Comparison of ENCODE assay signal across 17 mouse cellular contexts in the genomic region with DNA sequence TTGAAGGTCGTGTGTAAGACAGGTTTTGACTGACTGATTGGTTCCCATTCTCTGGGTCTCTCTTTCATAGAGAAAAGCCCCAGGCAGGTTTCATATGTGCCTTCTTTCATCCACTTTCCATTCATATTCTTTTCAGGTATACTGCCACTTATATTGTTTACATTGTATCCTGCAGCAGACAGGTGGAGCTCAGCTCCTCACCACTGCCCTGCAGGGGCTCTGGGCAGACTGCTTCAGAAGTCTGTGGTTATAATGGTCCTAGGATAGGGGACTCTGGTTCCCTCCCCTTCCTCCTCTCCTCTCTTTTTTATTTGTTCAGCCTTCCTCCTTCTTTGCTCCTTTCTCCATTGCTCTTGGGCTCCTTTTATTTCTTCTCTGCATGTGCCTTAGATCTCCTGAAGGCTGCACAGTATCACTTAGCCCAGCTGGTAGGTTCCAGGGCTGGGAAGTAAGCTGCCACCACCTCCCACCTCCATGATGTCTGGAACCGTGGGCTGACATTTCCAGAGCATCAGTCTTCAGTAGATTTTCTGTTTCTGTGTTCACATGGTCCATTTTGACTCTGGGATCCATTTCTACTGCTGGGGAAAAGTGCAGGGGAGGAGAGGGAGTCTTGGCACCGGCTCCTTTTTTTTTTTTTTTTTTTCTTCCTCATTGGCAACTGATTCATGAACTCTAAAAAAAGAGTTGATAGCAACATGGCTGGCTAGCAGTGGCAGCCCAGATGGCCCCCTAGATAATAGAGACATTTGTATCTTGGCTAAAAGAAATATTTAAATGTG. TPM values are rescaled to one million over a fixed set of nuclear protein-coding genes. Genes with fewer than 3 reads are reported as not detected.
DNase-seq lines count a peak whose midpoint lies in the region; ATAC-seq lines count a peak whose summit lies in the region.
"Had no signal": no experiment of that assay in that cellular context is flagged by ENCODE, and none has a peak within 500 bp of the region (broad histone marks: within the 10 kb centered on the region; RNA-seq: fewer than 3 reads in every experiment).

No protein-coding gene starts in this region.

- H3K27ac ChIP-seq in embryonic facial prominence, embryonic 14.5 days (replicated peaks; ENCODE audit: low read depth, low read length), result no peak overlapping the region
- H3K27ac ChIP-seq in embryonic facial prominence, embryonic 10.5 days (replicated peaks), result no peak overlapping the region
- no peak overlapping the region for H3K27ac ChIP-seq in midbrain, embryonic 15.5 days
- H3K27ac ChIP-seq in midbrain, embryonic 13.5 days, result no peak overlapping the region
- H3K27ac ChIP-seq: embryonic facial prominence, embryonic 13.5 days; heart, embryonic 15.5 days; limb, embryonic 15.5 days had no signal

- H3K9ac ChIP-seq in embryonic facial prominence, embryonic 14.5 days (ENCODE audit: low read depth, low read length), result no peak overlapping the region
- no peak overlapping the region for H3K9ac ChIP-seq in midbrain, embryonic 15.5 days
- H3K9ac ChIP-seq in midbrain, embryonic 13.5 days (replicated peaks), result no peak overlapping the region
- H3K9ac ChIP-seq: embryonic facial prominence, embryonic 13.5 days; heart, embryonic 15.5 days; limb, embryonic 15.5 days had no signal

- no peak overlapping the region for H3K4me3 ChIP-seq in embryonic facial prominence, embryonic 14.5 days (ENCODE audit: low read depth, low read length)
- H3K4me3 ChIP-seq in embryonic facial prominence, embryonic 10.5 days, result no peak overlapping the region
- no peak overlapping the region for H3K4me3 ChIP-seq in midbrain, embryonic 15.5 days
- H3K4me3 ChIP-seq in midbrain, embryonic 13.5 days (replicated peaks), result no peak overlapping the region
- H3K4me3 ChIP-seq: embryonic facial prominence, embryonic 13.5 days; heart, embryonic 15.5 days; limb, embryonic 15.5 days; megakaryocyte, embryonic 14.5 days had no signal

- no peaks in the 10 kb centered on the region for H3K4me1 ChIP-seq in embryonic facial prominence, embryonic 14.5 days (ENCODE audit: control insufficient read depth, insufficient read depth, low read length)
- H3K4me1 ChIP-seq in embryonic facial prominence, embryonic 10.5 days, result peaks cover 20% of the 10 kb centered on the region
- peaks cover 18% of the 10 kb centered on the region for H3K4me1 ChIP-seq in midbrain, embryonic 15.5 days
- peaks cover 15% of the 10 kb centered on the region for H3K4me1 ChIP-seq in midbrain, embryonic 13.5 days (replicated peaks)
- H3K4me1 ChIP-seq: heart, embryonic 15.5 days had no signal

- H3K4me2 ChIP-seq in embryonic facial prominence, embryonic 14.5 days (ENCODE audit: low read depth, low read length), result no peak overlapping the region
- no peak overlapping the region for H3K4me2 ChIP-seq in midbrain, embryonic 15.5 days
- H3K4me2 ChIP-seq in midbrain, embryonic 13.5 days (replicated peaks), result no peak overlapping the region
- H3K4me2 ChIP-seq: embryonic facial prominence, embryonic 13.5 days; heart, embryonic 15.5 days; limb, embryonic 15.5 days had no signal

- H3K9me3 ChIP-seq in embryonic facial prominence, embryonic 14.5 days (ENCODE audit: control insufficient read depth, low read length), result no peaks in the 10 kb centered on the region
- H3K9me3 ChIP-seq in embryonic facial prominence, embryonic 10.5 days, result no peaks in the 10 kb centered on the region
- no peaks in the 10 kb centered on the region for H3K9me3 ChIP-seq in midbrain, embryonic 15.5 days
- H3K9me3 ChIP-seq in midbrain, embryonic 13.5 days, result no peaks in the 10 kb centered on the region
- H3K9me3 ChIP-seq: embryonic facial prominence, embryonic 13.5 days; heart, embryonic 15.5 days; limb, embryonic 15.5 days had no signal

- DNase-seq in embryonic facial prominence, embryonic 14.5 days (ENCODE audit: low spot score), result no peak
- DNase-seq in embryonic facial prominence, embryonic 10.5 days (ENCODE audit: low spot score), result no peak
- peak; percentile 61 to 92 for DNase-seq in frontal cortex, postnatal 36 days (ENCODE audit: low spot score in 2 of 2)
- peak; percentile 34 for DNase-seq in right cerebral cortex, postnatal 14 days
- DNase-seq in Muller cell, postnatal 12 days (ENCODE audit: inconsistent ontology term), result no peak
- DNase-seq: adrenal gland, adult 2 months; cerebellum, postnatal 14 days had no signal

- no peaks in the 10 kb centered on the region for H3K27me3 ChIP-seq in embryonic facial prominence, embryonic 14.5 days (replicated peaks; ENCODE audit: control insufficient read depth, insufficient read depth, low read length)
- H3K27me3 ChIP-seq in embryonic facial prominence, embryonic 10.5 days (replicated peaks; ENCODE audit: low read depth, poor library complexity, severe bottlenecking), result no peaks in the 10 kb centered on the region
- no peaks in the 10 kb centered on the region for H3K27me3 ChIP-seq in midbrain, embryonic 15.5 days (replicated peaks)
- H3K27me3 ChIP-seq in midbrain, embryonic 13.5 days, result no peaks in the 10 kb centered on the region
- H3K27me3 ChIP-seq: embryonic facial prominence, embryonic 13.5 days; heart, embryonic 15.5 days; limb, embryonic 15.5 days had no signal

- peak; percentile 37; the same call in 1 of the 2 replicates for ATAC-seq in embryonic facial prominence, embryonic 14.5 days (ENCODE audit: low read depth)
- ATAC-seq in midbrain, embryonic 15.5 days (replicated peaks), result peak; percentile 77
- ATAC-seq in midbrain, embryonic 13.5 days, result no peak; the same call in 1 of the 2 replicates
- no peak for ATAC-seq in activated CD4-positive, CD25-positive, alpha-beta regulatory T cell, adult 4 months
- ATAC-seq: intestine, embryonic 16.5 days had no signal

- H3K36me3 ChIP-seq in embryonic facial prominence, embryonic 14.5 days (ENCODE audit: control insufficient read depth, insufficient read depth, low read length), result no peaks in the 10 kb centered on the region
- no peaks in the 10 kb centered on the region for H3K36me3 ChIP-seq in embryonic facial prominence, embryonic 10.5 days (replicated peaks)
- H3K36me3 ChIP-seq in midbrain, embryonic 15.5 days (replicated peaks), result no peaks in the 10 kb centered on the region
- H3K36me3 ChIP-seq in midbrain, embryonic 13.5 days, result no peaks in the 10 kb centered on the region
- H3K36me3 ChIP-seq: embryonic facial prominence, embryonic 13.5 days; heart, embryonic 15.5 days; limb, embryonic 15.5 days had no signal

- 25% methylated on average over 3 of the region's 3 CpGs for WGBS in embryonic facial prominence, embryonic 14.5 days
- WGBS in embryonic facial prominence, embryonic 10.5 days, result 43% methylated on average over 3 of the region's 3 CpGs
- 41% methylated on average over 3 of the region's 3 CpGs for WGBS in midbrain, embryonic 15.5 days
- WGBS in midbrain, embryonic 13.5 days, result 30% methylated on average over 3 of the region's 3 CpGs

RNA-seq across cellular contexts. Expression of a gene that starts 16.6 kb away (rescaled TPM):
- 1.3 and 1.6 TPM in 2 replicates for polyA plus RNA-seq in embryonic facial prominence, embryonic 14.5 days (2014; fragmentation: Nextera tagmentation; extraction: Ambion mirVana)
- polyA plus RNA-seq in embryonic facial prominence, embryonic 10.5 days (2016; fragmentation: Nextera tagmentation; extraction: Ambion mirVana), result 0.24 and 0.57 TPM in 2 replicates
- 10.8 and 13.7 TPM in 2 replicates for polyA plus RNA-seq in midbrain, embryonic 15.5 days (2015; fragmentation: Nextera tagmentation; extraction: Ambion mirVana)
- 2.6 and 3.8 TPM in 2 replicates for polyA plus RNA-seq in midbrain, embryonic 13.5 days (2015; fragmentation: Nextera tagmentation; extraction: Ambion mirVana)
- not detected for polyA plus RNA-seq in activated CD4-positive, CD25-positive, alpha-beta regulatory T cell, adult 4 months (2017; shearing (Covaris generic))
- polyA plus RNA-seq: adrenal gland, adult 2 months; large intestine, adult 2 months; spleen, adult 2 months had no signal

Comparison
In these comparisons a context has a peak if more than half of its experiments do, and no peak if none do; other contexts are left out.
1. ATAC-seq: peak in embryonic facial prominence, embryonic 14.5 days (single experiment) and midbrain, embryonic 15.5 days (single experiment); none in midbrain, embryonic 13.5 days (single experiment) and activated CD4-positive, CD25-positive, alpha-beta regulatory T cell, adult 4 months (single experiment).
2. DNase-seq: peak in frontal cortex, postnatal 36 days (2 of 2) and right cerebral cortex, postnatal 14 days (single experiment); none in embryonic facial prominence, embryonic 14.5 days (single experiment), embryonic facial prominence, embryonic 10.5 days (single experiment) and Muller cell, postnatal 12 days (single experiment).